ENCODE assay signal across 26 mouse cellular contexts in the genomic region with DNA sequence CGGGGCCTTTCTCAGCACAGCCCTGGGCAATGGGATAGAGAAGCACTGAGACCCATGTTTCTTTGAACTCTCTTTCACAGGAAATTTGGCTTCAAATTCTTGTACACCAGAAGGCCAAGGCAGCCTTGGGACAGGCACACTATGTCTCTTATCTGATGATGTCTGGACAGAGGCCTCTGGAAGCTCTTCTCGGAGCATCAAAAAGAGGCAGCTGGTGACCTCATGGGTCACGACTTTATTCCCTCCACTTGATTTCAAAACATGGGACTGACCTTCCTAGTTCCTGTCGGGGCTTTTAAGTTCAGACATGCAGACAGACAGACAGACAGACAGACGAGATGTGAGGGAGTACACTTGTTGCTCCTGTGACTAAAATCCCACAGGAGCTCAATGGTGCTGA. TPM values are rescaled to one million over a fixed set of nuclear protein-coding genes. Genes with fewer than 3 reads are reported as not detected.
DNase-seq lines count a peak whose midpoint lies in the region; ATAC-seq and TF ChIP-seq lines count a peak whose summit lies in the region.
"Had no signal": no experiment of that assay in that cellular context is flagged by ENCODE, and none has a peak within 500 bp of the region (broad histone marks: within the 10 kb centered on the region; RNA-seq: fewer than 3 reads in every experiment).

No protein-coding gene starts in this region.

- DNase-seq in embryo, embryonic 10.5 days (ENCODE audit: low spot score), result peak; percentile 23
- no peak for DNase-seq in embryo, embryonic 11 days
- peak; percentile 42 for DNase-seq in lung, postnatal 36 days
- no peak for DNase-seq in lung, adult 2 months
- DNase-seq in liver, embryonic 11.5 days (ENCODE audit: low spot score), result no peak
- no peak for DNase-seq in liver, postnatal 0 days
- DNase-seq in cerebellum, adult 11-12 months, result no peak
- DNase-seq: B cell, adult 2 months; cerebellum, adult 2 months; cerebellum, postnatal 36 days; gastrocnemius, postnatal 10 days; heart, adult 11 months; heart, postnatal 36 days; layer of hippocampus, postnatal 36 days; spleen, adult 18-20 months; thymus, adult 2 months had no signal

- H3K4me3 ChIP-seq in lung, adult 2 months (replicated peaks; ENCODE audit: extremely low read depth, low read depth, low read length), result no peak overlapping the region
- H3K4me3 ChIP-seq in liver, embryonic 11.5 days (ENCODE audit: low read depth, low read length), result no peak overlapping the region
- no peak overlapping the region for H3K4me3 ChIP-seq in liver, postnatal 0 days (ENCODE audit: low read depth, low read length)
- H3K4me3 ChIP-seq: embryonic facial prominence, embryonic 12.5 days; erythroblast, embryonic 14.5 days; forebrain, embryonic 13.5 days; heart, embryonic 13.5 days; kidney, embryonic 15.5 days; layer of hippocampus, adult 2 months; limb, embryonic 13.5 days; megakaryocyte, embryonic 14.5 days had no signal

- TF ChIP-seq EP300 in liver, postnatal 0 days (IDR thresholded peaks at IDR 0.05; ENCODE audit: low read depth), result no peak

- H3K4me2 ChIP-seq in liver, embryonic 11.5 days, result no peak overlapping the region
- H3K4me2 ChIP-seq in liver, postnatal 0 days (ENCODE audit: low read depth, low read length), result no peak overlapping the region
- H3K4me2 ChIP-seq: embryonic facial prominence, embryonic 12.5 days; forebrain, embryonic 13.5 days; heart, embryonic 13.5 days; hindbrain, embryonic 14.5 days; kidney, embryonic 15.5 days; limb, embryonic 13.5 days had no signal

- H3K9me3 ChIP-seq in liver, embryonic 11.5 days (ENCODE audit: control insufficient read depth, low read length), result no peaks in the 10 kb centered on the region
- no peaks in the 10 kb centered on the region for H3K9me3 ChIP-seq in liver, postnatal 0 days (ENCODE audit: low read length)
- H3K9me3 ChIP-seq: embryonic facial prominence, embryonic 12.5 days; forebrain, embryonic 13.5 days; heart, embryonic 13.5 days; kidney, embryonic 15.5 days; limb, embryonic 13.5 days; megakaryocyte, embryonic 14.5 days had no signal

- no peak overlapping the region for H3K9ac ChIP-seq in liver, embryonic 11.5 days (ENCODE audit: low read depth, low read length)
- H3K9ac ChIP-seq in liver, postnatal 0 days (replicated peaks), result no peak overlapping the region
- H3K9ac ChIP-seq: embryonic facial prominence, embryonic 12.5 days; forebrain, embryonic 13.5 days; heart, embryonic 13.5 days; hindbrain, embryonic 14.5 days; kidney, embryonic 15.5 days; limb, embryonic 13.5 days had no signal

- no peak for TF ChIP-seq CTCF in lung, adult 2 months (IDR thresholded peaks at IDR 0.05; ENCODE audit: insufficient read depth, low read length)
- TF ChIP-seq CTCF in liver, postnatal 0 days (IDR thresholded peaks at IDR 0.05; ENCODE audit: low read depth), result no peak

- H3K36me3 ChIP-seq in liver, embryonic 11.5 days (ENCODE audit: control insufficient read depth, insufficient read depth, low read length), result no peaks in the 10 kb centered on the region
- no peaks in the 10 kb centered on the region for H3K36me3 ChIP-seq in liver, postnatal 0 days (replicated peaks; ENCODE audit: insufficient read depth, low read length)
- H3K36me3 ChIP-seq: embryonic facial prominence, embryonic 12.5 days; heart, embryonic 13.5 days; kidney, embryonic 15.5 days; limb, embryonic 13.5 days had no signal

- no peaks in the 10 kb centered on the region for H3K27me3 ChIP-seq in liver, embryonic 11.5 days (replicated peaks; ENCODE audit: control insufficient read depth, insufficient read depth, low read length)
- H3K27me3 ChIP-seq in liver, postnatal 0 days (ENCODE audit: insufficient read depth, low read length), result no peaks in the 10 kb centered on the region
- H3K27me3 ChIP-seq: embryonic facial prominence, embryonic 12.5 days; forebrain, embryonic 13.5 days; heart, embryonic 13.5 days; kidney, embryonic 15.5 days; limb, embryonic 13.5 days had no signal

- H3K27ac ChIP-seq in liver, embryonic 11.5 days (ENCODE audit: low read depth, low read length), result 0 out of 2 replicates have a peak overlapping the region, but pooled peaks have one; percentile 6
- H3K27ac ChIP-seq in liver, postnatal 0 days (ENCODE audit: low read depth), result peak overlapping the region; percentile 92
- H3K27ac ChIP-seq: embryonic facial prominence, embryonic 12.5 days; forebrain, embryonic 13.5 days; heart, embryonic 13.5 days; hindbrain, embryonic 14.5 days; kidney, embryonic 15.5 days; layer of hippocampus, adult 2 months; limb, embryonic 13.5 days had no signal

- no peak for ATAC-seq in liver, embryonic 11.5 days (replicated peaks; ENCODE audit: low FRiP score)
- ATAC-seq in liver, postnatal 0 days, result peak; percentile 40
- ATAC-seq: forebrain, embryonic 13.5 days; lung, postnatal 0 days had no signal

- H3K4me1 ChIP-seq in lung, adult 2 months (ENCODE audit: control insufficient read depth, insufficient read depth, low read length), result peaks cover 4% of the 10 kb centered on the region; the same call in 1 of the 2 replicates
- peaks cover 18% of the 10 kb centered on the region for H3K4me1 ChIP-seq in liver, embryonic 11.5 days (replicated peaks; ENCODE audit: control insufficient read depth, insufficient read depth, low read length)
- H3K4me1 ChIP-seq in liver, postnatal 0 days (ENCODE audit: insufficient read depth), result peaks cover 35% of the 10 kb centered on the region

- TF ChIP-seq POLR2A in lung, adult 2 months (IDR thresholded peaks at IDR 0.05; ENCODE audit: borderline replicate concordance, extremely low read depth, low read depth, low read length), result no peak

- 65% methylated on average over 5 of the region's 5 CpGs for WGBS in lung, adult 2 months
- 48% methylated on average over 5 of the region's 5 CpGs for WGBS in liver, embryonic 11.5 days
- WGBS in liver, postnatal 0 days (ENCODE audit: insufficient replicate concordance), result 33% methylated on average over 5 of the region's 5 CpGs

RNA-seq across cellular contexts. Expression of gene Bcl2l11, which starts 48.3 kb away (rescaled TPM):
- 22.3 and 24.5 TPM in 2 replicates for polyA plus RNA-seq in lung, adult 2 months (2012; rRNA removed)
- polyA plus RNA-seq in liver, embryonic 11.5 days (2014; fragmentation: Nextera tagmentation; extraction: Ambion mirVana), result 15.1 and 15.3 TPM in 2 replicates
- polyA plus RNA-seq in liver, postnatal 0 days (2015; fragmentation: Nextera tagmentation; extraction: Ambion mirVana), result 6.4 and 6.5 TPM in 2 replicates

Comparison
In these comparisons a context has a peak if more than half of its experiments do, and no peak if none do; other contexts are left out.
1. DNase-seq: peak in embryo, embryonic 10.5 days (single experiment) and lung, postnatal 36 days (single experiment); none in embryo, embryonic 11 days (single experiment), lung, adult 2 months (single experiment), liver, embryonic 11.5 days (single experiment), liver, postnatal 0 days (single experiment) and cerebellum, adult 11-12 months (single experiment).